Mouse (Mus musculus) mature B cell (primary cell): Measurements from ENCODE around the gene Ndufv3.

Experiments
- in situ Hi-C: fragments of 300-500 bp; cut with MboI; formaldehyde crosslinking; loops from 2 replicates; pipeline ENCODE4 v1.14.3; 2019

Gene Ndufv3

DNA sequence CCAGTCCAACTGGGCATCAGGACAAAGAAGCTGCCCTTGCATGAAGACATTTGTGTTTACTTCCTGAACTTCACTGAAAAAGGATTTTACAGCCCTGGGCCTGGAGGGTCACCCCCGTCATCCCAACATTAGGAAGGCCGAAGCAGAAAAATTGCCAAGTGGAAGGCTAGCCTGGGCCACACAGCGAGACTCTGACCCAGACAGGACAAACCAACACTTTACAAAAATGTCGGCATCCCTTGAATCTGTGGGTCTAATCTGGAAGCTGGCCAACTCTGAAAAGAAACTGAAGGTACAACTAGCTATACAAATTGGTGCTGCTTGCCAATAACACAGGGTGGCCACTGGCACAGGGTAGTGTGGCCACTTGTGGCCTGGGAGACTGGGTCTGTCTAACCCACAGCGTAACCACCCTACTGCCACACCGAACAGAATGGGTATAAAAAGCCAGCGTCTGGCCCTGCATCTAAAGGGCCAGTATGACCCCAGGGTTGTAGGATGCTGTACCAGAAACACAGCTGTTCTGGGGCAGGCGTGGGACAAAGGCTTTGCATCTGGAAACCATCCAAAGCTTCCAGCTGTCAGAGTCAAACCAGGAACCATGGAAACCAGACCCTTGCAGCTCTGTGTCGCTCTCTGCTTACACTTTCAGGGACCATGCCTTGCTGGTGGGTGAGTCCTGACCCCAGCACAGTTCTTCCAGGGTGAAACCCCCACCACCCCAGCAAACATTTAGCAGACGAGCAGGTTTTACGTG is 37.4 kb downstream of the Ndufv3 start:
- in situ Hi-C loops = no loop called here

DNA sequence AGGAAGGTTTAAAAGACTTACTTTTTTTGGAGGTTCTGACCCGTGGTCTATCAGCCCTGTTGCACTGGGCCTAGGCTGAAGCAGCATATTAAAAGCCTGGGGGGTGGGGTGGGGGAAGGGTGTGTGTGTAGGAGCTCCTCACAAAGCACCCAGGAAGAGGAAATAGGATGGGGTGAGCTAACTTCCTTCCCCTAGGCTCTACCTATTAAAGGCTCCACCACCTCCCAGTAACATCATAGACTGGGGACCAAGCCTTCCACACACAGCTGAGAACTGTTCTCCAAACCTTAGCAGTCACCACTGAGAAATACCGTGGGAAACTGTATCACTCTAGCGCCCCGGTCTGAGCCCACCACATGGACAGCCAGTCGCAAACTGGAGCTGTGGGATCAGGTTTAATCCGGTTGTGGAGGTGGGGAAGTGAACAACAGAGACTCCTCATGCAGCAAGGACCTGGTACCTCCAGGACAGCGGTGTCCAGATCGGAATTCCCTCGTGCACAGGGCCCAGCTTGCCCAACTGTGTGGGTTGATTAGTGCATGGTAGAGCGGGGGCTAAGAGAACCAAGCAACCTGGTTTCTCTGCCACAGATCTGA is 38.1 kb downstream of the Ndufv3 start:
- in situ Hi-C loops = no loop called here

DNA sequence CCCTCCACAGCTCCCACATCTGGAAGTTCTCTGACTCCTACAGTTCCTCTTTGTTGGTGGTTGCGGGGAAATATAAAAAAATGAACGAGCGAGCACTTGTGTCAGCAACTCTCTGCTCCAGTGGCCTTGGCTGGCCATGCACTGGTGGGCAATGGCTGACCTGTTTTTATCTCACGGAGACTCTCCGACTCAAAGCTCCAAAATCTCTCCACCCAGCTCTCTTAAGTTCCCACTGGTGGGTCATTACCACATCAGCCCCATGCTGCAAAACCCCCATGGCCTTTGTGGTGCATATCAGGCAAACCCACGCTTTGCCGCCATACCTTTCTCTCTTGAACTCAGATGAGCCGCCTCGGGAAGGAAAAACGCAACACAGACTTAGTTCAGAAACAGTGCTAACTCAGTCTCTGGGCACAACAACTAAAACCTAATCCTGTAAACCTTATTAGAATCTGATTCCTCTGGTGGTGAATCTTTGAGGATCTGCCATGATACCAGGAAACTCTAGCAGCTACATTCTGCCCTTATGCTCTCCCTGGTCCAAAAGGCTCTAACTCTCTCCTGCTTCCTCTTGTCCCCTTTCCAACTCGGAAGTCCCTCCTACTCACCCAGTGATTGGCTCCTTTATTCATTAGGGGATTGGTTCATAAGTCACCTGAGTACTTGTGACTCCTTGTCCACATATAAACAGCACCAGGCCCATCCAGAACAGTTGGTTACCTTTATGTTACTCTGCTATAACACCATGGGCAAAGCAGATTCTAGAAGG is 39.3 kb downstream of the Ndufv3 start:
- in situ Hi-C loops = no loop called here

DNA sequence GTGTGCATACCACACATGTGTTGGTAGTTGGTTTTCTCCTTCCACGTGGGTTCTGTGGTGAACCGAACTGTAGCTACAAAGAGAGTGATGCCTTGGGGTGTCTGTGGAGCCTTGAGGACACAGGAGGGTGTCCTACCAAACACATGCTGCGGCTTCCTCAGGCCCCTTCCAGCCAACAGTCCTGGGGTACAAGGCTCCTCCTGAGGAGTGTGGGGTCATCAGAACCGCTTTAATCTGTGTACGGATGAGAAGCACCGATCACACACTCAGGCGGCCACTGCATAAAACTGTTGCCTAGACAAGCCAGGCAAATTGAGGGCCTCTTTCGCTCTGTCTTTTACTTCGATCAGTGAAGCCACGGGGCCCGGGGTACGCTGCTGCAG is 43.7 kb downstream of the Ndufv3 start:
- in situ Hi-C loops = loop anchor here (5.0 kb wide), 1 partner anchor 46 kb away; the partner anchor contains the start of gene Wdr4

DNA sequence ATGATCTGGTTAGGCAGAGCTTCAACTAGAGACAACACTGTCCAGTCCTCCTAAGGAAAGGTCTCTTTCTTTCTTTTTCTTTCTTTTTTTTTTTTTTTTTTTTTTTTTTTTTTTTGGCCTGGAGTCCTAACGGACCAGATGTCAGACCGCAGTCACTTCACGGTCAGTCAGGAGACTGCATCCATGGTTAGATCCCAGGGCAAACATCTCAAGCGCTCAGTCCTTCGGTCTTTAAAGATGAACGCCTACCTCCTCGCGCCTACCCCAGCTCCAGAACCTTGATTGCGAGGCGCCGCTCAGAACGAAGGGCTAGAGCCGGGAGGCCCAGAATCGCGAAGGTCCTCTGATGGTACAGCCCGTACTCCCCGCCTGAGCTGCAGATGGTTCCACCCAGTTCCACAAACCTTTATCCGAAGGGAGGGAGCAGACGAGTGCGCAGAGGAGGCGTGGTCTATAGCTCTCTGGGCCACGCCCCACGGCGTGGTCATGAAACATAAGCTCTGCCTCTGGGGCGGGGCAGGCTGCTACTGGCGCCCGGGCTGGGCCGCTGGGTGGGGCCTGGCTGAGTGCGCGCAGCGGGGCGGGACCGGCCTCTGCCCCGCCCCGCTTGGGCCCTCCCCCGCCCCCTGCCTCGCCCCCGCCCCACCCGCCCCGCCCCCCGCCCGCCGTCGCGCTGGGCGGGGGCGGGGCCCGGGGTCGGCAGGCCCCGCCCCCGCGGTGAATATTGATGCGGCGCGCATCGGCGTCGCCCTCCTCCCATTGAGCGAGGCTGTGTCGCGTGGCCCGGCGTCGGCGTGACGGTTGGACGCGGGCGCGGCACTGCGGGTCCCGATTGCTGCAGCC is 44.3 kb downstream of the Ndufv3 start, which contains the start of gene Pknox1:
Gene Pknox1 (plus strand): TSS at position 720 of the 843 bp plus-strand sequence.
- in situ Hi-C loops = loop anchor here (5.0 kb wide), 1 partner anchor 47 kb away; the partner anchor contains the start of gene Wdr4

DNA sequence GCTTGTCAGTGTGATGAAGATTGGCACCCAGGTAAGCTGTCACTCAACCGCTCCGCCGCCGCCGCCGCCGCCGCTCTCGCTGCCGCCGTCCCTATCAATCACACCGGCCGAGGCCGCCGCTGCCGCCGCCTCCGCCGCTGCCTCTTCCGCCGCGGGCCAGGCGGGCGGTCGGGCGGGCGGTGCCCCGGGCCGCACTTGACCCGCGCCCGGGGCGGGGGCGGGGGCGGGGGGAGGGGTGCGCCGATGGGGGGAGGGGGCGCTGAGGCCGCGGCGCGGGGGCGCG is 44.9 kb downstream of the Ndufv3 start:
- in situ Hi-C loops = loop anchor here (5.0 kb wide), 1 partner anchor 47 kb away; the partner anchor contains the start of gene Wdr4

DNA sequence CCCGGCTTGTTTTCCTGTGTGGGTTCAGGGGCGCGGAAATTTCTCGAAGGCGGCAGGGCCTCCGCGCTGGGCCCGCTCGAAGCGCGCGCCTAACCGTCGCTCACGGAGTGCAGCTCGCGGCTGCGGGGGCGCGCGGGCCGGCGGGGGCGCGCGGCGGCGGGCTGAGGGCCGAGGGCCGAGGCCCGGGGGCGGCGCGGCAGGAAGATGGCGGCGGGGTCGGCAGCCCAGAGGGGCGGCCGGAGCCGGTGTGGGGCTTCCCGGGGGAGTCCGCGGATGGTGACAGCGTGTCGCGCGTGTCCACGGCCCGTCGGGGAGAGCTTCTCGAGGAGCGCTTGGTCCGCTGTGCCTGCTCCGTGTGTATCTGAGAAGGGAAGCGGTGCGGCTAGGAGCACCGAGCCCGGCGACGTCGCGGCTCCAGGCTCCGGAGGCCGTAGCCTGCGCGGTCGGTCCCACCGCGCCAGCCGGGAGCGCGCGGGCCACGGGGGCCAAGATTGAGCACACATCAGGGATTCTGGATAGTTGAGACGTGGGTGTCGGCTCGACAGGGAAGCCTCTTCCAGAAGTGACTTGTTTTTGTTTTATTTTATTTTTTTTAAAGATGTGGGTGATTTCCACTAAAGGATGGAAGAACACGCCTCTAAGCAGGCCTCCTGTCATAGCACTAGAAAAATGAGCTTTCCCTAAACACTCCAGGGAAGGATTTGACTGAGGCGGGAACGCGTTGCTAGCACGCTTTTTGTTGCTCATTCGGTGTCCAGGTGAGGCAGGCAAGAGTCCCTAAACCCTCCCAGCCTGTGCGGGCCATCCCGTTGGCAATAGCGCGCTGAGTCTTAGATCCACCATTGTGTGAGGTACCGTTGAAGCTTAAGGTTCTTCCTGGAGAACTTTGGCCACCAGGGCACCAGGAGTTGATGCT is 45.5 kb downstream of the Ndufv3 start:
- in situ Hi-C loops = no loop called here

DNA sequence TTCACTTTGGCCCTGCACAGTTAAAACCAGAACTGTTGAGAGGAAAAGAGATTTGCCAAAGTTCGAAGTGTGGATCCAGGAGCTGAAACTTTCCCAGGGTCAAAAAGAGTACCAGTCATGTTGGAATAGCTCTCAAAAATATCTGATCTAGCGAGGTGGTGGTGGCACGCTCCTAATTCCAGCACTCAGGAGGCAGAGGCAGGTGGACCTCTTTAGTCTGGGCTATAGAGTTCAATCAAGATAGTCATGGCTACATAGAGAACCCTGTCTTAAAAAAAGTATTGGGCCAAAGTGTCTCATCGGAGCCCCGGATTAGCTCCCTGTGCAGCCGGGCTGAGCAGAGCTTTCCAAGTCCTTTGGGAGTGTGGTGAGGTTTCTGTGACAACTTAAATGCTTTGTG is 46.4 kb downstream of the Ndufv3 start:
- in situ Hi-C loops = no loop called here

DNA sequence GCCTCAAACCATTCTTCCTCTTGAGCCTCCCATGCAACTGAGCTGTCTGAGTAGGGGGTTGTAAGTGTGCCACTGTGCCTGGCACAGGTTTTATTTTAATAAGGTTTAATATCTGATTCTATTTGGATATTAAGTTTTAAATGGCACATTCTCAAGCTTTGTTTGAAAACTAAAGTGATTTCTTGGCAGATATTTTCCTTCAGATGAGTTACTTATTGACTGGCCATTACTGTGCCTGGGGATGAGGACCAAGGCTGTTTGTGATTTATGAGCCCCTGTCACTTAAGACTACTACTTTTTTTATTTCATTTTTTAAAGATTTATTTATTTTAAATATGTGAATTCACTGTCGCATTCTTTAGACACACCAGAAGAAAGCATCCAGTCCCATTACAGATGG is 49.8 kb downstream of the Ndufv3 start:
- in situ Hi-C loops = no loop called here

DNA sequence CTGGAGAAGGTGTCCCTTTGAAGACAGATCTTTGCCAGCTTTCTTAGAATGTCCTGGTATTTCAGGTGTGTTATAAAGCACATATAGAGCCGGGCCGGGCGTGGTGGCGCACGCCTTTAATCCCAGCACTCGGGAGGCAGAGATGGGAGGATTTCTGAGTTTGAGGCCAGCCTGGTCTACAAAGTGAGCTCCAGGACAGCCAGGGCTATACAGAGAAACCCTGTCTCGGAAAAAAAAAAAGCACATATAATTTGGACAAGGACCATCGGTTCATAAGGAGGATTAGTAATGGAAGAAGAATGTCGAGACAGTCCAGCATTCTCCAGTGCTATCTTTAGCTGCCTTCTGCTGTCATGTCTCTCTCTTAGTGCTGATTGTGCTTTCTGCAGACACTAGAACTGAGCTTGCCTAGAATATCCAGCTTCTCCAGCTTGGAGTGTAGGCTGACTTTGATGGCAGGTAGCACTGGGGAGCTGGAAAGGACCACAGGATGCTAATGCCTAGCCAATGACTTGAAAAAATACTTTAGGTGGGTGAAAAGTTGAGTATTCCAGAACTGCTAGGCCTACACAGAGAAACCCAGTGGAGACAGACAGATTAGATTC is 50.5 kb downstream of the Ndufv3 start:
- in situ Hi-C loops = no loop called here

DNA sequence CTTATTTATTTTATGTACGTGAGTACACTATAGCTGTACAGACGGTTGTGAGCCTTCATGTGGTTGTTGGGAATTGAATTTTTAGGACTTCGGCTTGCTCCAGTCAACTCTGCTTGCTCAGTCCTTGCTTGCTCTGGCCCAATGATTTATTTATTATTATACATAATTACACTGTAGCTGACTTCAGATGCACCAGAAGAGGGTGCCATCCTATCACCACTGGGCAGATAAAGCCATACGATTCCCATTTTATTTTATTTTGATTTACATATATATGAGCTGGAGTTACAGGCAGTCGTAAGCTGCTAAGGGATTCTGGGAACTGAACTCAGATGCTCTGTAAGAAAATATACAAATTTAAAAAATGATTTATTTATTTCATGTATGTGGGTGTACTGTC is 51.8 kb downstream of the Ndufv3 start:
- in situ Hi-C loops = no loop called here

DNA sequence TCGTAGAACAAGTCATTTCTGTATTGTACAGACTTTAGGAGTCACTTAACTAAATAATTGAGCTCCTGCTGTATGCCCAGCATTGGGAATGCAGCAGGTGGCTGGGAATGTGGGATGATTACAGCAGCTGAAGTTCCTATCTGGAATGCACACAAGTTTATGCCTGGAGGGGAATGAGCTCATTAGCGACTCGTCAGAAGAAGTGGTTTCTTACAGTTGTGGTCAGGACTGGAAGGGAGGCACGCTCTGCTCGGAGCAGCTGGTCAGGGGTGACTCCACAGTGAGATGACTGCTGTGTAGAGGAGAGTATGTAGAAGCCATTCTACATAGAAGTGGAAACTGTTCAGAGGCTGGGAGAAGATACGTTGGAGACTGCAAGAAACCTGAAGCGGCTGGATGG is 54.7 kb downstream of the Ndufv3 start:
- in situ Hi-C loops = no loop called here

DNA sequence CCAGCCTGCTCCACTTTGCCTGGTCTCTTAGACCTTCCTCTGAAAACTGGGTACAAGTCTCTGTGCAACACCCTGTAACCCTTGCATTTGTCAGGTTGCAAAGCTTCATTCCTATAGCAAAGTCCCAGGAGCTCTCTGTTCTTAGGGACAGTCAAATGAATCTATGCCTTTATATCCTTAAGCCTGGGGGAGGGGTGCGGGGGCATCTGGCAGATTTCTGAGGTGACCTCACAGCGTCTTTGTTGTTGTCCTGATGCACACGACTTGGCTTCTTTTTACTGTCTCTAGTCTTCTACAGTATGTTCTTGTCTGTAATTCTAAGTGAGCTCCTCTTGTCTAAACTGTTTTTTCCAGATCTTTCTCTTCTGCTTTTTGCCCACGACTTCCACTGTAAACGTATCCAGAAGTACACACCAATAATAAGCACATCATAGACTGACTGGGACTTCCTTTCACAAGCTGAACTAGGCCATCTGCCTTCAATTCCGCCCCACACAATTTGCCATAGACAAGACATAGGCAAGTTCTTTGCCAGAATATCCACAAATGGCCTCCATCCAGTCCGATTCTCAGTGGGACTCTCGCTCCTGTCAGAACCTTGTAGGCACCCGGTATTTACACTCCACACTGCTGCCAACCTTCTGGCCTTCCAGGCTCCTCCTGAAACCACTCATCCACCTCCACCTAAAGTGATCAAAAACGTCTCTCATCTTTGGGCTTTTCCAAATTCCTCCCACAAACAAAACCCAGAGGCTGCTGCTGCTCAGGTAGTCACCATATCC is 56.7 kb downstream of the Ndufv3 start:
- in situ Hi-C loops = no loop called here

DNA sequence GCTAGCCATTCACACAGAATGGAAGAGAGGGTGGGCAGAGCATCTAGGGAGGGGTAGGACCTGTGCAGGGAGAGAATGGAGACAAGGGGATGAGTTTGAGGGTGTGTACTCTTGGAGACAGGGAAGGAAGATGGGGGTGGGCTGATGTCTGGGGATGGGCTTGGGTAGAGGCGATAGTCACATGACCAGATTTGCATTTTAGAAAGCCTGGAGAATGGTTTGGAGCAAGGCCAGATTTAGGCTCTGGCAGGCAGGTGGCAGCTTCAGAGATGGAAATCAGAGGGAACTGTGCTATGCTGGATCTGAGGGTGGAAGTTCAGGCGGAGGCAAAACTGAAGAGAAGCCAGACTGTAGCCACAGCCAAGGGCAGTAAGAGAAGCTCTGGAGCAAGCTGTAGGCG is 60.4 kb downstream of the Ndufv3 start:
- in situ Hi-C loops = no loop called here
